Mouse (Mus musculus) adrenal gland, postnatal 25 days (tissue): ENCODE results near the gene Rpa1. TPM values are rescaled to one million over a fixed set of nuclear protein-coding genes. Genes with fewer than 3 reads are reported as not detected.
"Not testable (repeated sequence)": the region's sequence is repeated elsewhere in the genome, so short reads cannot be mapped to it uniquely, and the experiment has no call there.

Source experiments
- DNase-seq: peaks from one replicate; pipeline ENCODE4 v3.0.0; 2021; ENCODE audit warnings: mixed read lengths
- long read RNA-seq: library from polyadenylated mRNA; stranded (forward); transcript quantifications from one replicate; pipeline ENCODE4 v2.0.0, GENCODE M21; 2021
- total RNA-seq: library from RNA; stranded (reverse); gene quantifications from 2 replicates; pipeline ENCODE4 v1.2.3, GENCODE M21; 2021

Gene Rpa1
- 45.4 and 59.6 TPM in 2 replicates for total RNA-seq
- long read RNA-seq, full-length matches to known transcripts, result 50 of 89 reads
- long read RNA-seq, partial matches to known transcripts, result 37 of 89 reads
- long read RNA-seq, other reads (novel, unspliced or antisense), result 2 of 89 reads

DNA sequence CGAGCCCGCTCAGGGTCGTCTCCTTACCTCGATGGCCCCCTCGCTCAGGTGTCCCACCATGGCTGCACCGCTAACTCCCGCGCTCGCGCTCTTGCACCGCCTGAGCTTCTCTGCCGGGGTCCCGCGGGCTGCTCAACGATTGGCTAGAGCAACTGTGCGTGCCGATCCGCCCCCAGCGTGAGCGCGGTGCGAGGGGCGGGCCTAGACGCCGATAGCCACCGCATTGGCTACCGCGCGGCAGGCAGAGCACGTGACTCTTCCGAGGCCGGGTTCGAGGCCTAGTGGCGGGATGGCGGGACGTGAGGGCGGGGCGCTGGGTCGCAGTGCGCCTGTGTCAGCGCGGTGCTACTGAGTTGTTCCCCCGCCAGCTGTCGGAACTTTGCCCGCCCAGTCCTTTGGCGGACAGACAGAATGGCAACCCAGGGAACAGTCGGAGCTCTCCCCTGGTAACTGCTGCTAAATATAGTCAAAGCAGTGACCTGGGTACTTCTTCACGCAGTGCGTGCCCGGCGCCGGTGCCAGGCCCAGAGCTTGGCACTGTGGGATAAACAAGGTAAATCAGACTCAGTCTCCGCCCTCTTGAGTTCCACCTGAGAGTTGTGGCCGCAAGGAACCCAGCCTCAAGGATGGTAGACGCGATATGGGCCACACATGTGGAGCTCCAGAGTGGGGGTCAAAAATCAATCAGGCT is at the start of gene Rpa1, which contains the start of gene Smyd4:
Gene Rpa1, minus strand, starts transcription at position 126 of the 691 bp plus-strand sequence.
Gene Smyd4, plus strand, starts transcription at position 235 of the 691 bp plus-strand sequence.
- DNase-seq, result peak; percentile 96

DNA sequence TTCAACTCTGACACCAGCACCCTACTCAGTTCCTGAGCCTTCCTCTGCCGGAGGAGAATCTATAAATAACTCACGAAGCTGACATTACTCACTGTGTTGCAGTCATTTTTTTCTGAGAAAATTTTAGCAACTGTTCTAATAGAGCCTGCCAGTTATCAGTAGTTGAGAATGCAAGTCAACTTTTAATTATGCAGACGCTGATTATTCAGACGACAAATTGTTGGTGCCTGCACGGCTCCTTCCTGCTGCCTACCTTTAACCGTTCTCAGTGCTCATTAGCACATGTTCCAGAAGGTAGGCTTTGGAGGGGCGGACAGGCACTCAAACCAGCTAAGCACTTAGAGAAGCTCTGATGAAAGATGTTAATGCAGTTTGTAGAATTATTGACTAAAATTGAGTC is 49.3 kb upstream of the Rpa1 start:
- DNase-seq, result no peak

DNA sequence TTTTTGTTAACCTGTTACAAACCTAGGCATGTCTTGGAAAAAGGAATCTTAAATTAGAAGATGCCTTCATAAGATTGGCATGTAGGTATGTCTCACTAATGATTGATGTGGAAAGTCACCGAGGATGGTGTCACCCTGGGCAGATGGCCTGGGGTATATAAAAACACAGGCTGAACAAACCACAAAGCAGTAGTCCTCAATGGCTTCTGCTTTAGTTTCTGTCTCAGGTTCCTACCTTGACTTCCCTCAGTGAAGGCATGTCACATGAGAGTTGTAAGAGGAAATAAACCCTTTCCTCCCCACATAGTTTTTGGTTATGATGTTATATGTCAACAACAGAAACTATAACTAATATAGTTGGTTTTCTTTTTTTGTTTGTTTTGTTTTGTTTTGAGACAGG is 47.5 kb upstream of the Rpa1 start:
- no peak for DNase-seq

DNA sequence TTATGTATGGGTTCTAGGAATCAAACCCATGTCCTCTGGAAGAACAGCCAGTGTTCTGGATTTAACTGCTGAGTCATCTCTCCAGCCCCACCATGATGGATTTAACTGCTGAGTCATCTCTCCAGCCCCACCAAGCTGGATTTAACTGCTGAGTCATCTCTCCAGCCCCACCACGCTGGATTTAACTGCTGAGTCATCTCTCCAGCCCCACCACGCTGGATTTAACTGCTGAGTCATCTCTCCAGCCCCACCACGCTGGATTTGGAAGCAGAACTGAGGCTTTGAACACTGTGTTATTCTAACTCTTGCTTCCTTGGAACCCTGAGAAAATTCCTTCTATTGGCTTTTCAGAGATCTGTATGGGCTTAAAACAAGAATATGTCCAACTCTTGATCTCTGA is 35.4 kb upstream of the Rpa1 start:
- not testable (repeated sequence) for DNase-seq

DNA sequence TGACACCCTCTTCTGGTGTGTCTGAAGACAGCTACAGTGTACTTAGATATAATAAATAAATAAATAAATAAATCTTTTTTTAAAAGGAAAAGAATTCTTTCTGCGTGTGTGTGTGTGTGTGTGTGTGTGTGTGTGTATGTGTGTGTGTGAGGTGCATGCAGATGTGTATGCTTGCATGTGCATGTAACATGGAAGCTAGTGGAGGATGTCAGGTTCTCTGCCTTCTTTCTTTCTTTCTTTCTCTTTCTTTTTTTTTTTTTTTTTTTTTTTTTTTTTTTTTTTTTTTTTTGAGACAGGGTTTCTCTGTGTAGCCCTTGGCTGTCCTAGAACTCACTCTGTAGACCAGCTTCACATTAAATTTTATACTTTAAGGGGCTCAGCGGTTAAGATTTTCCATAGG is 30.7 kb upstream of the Rpa1 start:
- not testable (repeated sequence) for DNase-seq

DNA sequence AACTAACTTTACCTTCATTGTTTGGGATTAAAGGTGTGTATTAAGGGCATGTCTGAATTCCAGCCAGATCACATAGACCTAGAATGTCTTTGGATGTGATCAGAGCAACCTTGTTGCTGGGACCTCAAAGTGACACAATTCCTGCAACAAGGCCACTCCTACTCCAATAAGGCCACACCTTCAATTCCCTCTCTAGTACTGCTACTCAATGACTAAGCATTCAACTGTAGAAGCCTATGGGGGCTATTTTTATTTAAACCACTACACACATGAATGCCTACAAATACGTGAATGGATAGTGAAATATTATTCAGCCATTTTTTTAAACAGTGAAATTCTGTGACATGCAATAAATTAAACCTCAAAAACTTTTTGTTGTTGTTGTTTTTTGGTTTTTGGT is 29.0 kb upstream of the Rpa1 start:
- no peak for DNase-seq

DNA sequence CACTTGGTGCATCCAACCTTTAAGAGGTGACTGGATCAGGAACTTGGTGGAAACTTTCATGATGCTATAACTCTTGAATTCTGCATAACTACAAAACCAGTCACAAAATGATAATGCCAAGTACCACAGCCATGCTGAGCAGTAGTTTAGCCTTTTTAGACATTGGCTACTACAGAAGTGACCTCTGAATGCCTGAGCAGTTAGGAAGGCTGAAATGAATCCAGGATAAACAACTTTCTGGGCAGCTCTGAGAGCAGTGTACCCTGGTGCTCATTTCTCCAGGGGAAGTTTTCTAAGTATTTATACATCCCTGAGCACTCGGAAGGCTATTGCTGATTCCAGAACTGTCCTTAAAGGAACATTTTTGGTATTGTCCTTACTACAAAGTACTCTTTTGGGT is 7.4 kb upstream of the Rpa1 start:
- no peak for DNase-seq

DNA sequence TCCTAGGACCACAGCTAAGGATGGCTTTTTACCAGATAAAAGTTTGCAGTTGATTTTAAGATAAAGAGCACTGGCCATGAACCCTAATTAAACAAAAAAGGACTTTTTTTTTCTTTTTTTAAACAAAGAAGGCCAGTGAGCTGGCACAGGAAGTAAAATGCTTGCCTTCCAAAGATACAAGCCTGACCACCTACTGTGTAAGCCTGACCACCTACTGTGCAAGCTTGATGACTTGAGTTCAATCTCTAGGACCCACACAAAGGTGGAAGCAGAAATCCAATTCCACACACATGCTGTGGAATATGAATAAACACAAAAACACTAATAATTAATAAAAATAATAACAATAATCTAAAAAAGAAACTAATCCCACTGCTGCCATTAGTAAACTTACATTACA is 3.1 kb upstream of the Rpa1 start:
- DNase-seq, result no peak

DNA sequence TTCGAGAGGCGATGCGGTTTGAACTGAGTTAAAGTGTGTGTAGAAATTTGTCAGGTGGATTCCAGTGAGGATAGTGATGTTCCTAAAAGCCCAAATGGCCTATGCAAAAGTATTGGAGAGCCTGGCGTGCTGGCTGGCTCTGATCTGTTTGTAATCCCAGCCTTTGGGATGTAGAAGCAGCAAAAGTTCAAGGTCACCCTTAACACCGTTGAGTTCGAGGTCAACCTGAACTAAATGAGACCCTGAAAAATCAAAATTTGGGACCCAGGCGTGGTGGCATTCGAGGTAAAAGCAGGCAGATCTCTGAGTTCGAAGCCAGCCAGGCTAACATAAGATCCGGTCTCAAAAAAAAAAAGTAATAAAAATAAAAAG is 752 bp upstream of the Rpa1 start:
- DNase-seq, result no peak

DNA sequence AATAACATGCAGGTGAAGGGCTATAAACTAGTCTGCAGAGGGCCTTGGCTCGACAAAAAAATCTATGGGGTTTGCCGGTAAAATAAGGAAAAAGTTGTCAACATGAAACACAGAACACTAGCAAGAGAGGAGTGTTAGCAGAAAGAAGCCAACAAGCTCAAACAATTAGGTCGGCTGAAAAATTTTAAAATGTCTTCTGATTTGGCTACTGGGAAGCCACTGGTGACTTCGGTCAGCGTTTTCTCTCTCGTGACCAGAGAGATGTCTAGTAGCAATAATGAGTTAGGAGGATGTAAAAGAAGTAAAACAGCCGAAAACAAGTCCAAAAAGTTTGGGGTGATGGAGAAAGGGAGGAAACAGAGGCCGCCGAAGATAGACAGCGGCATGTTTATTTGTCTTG is 528 bp downstream of the Rpa1 start:
- DNase-seq, result no peak

DNA sequence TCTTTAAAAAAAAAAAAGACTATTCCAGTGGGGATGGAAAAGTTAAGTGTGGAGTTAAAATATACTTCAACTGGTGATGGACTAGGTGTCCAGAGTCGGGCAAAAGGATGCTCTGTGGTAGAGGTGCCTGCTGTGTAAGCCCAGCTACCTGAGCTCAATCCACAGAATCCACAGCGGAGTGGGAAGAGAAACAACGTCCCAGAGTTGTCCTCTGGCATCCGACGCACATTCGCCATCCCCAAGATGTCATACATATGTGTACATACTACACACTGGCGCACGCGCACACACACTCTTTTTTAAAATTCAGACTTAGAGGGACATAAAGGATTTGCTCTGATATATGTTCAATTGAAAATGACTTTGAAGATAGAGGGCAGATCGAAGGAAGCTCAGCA is 937 bp downstream of the Rpa1 start:
- no peak for DNase-seq

DNA sequence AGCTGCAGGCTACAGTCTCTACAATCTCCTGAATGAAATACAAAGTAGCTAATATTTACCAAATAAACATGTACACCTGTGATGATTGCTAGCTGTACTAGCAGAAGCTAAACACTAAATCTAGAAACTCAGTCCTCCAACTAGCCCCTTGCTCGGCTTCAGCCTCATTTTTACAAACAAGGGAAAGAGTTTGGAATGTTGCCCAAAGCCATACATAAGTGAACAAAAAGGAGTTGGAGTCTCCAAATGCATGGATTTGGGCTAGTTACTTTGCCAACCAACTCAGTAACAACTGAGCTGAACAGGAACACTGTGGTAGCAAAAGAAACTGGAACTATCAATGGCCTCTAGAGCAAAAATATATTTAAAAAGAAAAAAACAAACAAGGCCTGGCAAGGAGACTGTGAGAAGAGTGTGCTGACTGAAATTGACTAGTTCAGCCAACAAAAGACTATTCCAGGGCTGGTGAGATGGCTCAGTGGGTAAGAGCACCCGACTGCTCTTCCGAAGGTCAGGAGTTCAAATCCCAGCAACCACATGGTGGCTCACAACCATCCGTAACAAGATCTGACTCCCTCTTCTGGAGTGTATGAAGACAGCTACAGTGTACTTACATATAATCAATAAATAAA is 1.5 kb downstream of the Rpa1 start:
- DNase-seq, result no peak

DNA sequence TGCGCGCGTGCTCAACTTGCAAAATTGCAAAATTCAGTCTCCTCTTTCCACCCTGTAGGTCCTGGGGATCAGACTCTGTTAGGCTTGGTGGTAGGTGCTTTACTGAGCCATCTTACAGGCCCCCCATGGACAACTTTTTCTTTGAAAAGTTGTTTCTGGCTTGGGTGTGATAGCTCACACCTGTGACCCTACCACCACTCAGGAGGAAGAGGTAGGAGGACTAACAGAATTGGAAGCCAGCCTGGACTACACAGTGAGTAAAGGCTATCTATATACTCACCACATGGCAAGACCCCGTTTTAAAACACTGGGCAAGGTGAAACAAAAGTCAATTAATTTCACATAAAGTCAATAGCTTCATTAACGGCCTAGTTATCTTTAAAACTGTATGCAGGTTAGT is 3.4 kb downstream of the Rpa1 start:
- DNase-seq, result no peak

DNA sequence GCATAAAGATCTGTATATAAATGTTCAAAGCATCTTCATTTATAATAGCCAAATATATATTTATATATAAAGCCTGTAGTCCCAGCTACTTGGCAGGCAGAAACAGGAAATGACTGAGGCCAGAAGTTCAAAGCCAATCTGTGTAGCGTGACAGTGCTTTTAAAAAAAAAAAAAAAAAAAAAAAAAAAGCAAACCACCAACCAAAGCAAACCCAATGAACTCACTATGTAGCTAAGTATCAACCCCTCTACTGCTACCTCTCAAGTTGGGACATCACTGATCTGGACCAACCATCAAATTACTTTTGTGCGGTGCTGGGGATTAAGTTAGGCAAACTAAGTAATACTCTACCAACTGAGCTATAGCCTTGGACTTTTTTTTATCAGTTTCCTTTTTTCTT is 4.0 kb downstream of the Rpa1 start:
- no peak for DNase-seq

DNA sequence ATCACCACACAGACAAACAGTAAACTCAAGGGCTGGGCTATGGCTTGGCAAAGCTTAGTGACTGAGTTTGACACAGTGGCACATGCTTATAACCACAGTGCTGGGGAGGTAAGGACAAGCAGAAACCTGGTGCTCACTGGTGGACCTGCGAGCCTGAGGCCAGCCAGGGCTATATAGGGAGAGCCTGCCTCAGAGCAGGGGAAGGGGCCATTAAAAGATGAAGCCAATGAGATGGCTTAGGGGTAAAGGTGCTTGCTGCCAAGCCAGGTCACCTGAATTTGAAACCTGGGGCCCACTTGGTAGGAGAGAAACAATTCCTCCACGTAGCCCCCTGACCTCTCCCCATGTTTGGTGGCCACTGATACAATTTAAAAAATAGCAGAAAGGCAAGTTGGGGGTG is 5.0 kb downstream of the Rpa1 start:
- no peak for DNase-seq

DNA sequence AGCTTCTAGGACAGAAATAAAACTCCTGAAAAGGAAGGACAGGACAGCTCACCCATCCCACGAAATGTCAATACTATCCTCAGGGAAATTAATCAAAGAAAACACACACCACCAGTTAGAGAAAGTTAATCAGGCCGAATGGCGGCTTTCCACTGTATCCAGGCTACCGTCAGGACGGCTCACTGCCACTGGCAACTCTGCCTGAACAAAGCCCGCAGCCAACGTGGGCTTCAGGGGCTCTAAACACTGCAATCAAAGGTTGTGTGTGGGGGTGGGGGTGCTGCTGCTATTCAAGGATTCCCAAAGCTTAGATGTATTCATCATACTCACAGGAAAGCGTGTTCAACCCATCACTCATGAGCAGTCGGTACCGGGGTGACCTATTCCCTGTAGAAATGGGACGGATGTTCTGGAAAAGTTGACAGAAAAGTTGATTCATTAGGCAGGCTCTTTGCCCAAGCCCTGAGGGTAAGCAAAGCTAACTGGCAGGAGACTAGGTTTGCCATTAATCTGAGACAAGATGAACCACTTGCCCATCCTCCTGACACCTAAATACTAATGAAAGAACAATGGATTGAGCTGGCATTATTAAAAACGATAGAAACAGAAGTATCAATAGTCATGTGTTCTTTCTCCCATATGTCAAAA is 7.3 kb downstream of the Rpa1 start:
- DNase-seq, result no peak

DNA sequence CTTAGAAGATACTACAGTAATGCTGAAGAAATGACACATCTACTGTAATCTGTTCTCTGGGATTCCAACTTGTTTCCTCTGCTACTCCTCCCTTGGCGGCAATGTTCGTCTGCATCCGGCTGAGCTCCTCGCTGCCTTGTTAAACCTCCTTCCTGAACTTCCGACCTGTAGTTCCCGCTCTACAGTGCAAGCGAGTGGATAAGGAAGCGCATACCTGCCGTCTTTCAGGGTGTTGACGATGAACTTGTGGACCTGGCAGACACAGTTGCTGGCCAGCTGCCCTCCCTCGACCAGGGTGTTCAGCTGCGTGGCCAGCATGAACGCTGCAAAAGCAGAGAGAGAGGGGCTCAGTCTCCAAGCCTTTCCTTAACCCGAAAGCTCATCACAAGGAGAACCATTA is 8.0 kb downstream of the Rpa1 start:
- no peak for DNase-seq

DNA sequence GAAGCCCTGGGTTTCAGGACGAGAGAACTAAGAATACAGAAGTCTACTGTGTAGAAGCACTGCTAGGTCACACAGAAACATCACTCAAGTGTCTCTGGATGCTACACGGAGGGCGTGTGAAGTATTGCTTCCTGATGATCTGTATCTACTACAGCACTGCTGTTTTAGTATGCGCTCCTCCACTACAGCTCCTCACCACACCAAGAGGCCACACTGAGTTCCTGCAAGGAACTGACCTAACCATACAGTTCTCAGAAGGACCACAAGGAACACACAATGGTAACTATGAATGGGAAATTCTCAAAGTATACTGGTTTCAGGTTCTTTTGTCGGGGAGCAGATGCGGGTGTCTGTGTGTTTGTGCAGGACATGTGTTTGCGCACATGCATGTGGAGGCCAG is 10.9 kb downstream of the Rpa1 start:
- no peak for DNase-seq

DNA sequence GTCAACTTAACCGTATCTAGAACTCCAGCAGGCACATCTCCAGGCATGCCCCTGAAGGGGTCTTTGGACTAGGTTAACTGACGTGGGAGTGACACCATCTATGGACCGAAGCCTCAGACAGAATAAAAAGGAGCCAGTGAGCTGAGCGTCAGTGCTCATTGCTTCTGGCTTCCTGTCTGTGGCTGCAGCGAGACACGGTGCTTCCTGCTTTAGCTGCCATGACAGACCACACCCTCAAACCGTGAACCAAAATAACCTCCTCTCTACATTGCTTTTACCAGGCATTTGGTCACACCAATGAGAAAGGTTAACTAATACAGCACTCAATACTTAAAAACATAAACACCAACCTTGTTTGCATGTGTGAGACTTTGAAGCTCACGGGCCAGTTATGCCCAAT is 11.4 kb downstream of the Rpa1 start:
- DNase-seq, result no peak

DNA sequence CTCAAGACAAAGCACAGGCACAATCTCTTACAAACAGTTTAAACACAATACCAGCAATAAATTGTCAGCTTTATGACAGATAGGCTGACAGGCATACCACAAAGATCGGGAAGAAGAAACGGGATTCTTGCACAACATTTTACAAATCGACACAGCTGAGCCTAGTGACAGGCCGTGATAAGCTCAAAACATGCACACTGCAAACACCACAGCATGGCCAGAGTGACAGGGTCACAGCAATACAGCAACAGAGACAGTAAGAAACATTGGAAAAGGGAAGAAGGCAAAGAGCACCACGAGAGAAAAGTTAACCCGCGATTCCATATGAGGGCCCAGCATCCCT is 22.2 kb downstream of the Rpa1 start:
- no peak for DNase-seq

DNA sequence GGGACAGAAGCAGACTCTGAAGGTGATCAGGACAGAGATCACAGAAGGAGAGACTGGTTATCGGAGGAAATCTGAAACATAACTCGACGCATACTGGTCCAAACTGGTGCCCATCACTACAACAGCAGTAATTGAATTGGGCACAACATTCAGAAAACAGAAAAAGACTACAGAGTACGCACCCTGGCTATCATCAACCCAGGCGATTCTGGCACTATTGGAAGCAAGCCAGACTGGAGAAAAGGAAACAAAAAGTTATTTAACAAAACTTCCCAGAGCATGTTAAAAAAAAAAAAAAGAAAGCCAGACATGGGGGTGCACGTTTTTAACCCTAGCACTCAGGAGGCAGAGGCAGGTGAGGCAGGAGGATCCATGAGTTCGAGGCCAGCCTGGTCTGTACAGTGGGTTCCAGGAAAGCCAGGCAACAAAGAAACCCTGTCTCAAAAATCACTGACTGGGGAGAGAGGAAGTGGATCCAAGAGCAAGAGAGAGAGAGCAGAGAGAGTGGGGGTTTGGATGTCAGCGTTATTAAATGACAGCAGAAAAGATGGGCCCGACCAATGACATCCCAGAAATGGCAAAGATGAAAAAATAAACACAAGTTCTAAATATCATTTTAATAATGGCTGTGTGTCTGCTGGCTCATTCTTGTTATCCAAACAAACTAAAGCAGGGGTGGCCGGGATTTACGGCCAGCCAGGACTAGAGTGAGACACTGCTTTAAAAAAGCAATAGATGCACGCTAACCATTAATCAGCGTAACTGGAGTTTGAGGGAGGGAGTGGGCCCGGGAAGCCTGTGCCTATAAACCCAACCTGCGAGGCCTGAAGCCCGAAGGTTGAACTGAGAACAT is 22.8 kb downstream of the Rpa1 start:
- DNase-seq, result no peak

DNA sequence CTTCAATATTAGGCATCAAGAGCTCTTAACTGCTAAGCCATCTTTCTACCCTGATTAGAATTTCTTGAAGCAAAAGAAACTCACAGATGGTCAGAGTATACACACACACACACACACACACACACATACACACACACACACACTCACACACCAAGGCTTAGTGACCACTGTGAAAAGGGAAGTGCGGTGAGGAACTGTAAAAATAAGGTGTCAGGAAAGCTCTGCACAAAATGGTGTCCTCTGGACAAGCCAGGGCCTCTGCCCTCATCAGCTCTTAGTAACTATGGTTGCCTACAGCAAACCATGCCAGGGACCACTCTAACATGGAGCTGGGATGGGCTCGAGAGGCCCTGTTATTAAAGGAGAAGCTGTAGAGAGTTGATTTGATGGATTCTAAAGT is 23.7 kb downstream of the Rpa1 start:
- no peak for DNase-seq

DNA sequence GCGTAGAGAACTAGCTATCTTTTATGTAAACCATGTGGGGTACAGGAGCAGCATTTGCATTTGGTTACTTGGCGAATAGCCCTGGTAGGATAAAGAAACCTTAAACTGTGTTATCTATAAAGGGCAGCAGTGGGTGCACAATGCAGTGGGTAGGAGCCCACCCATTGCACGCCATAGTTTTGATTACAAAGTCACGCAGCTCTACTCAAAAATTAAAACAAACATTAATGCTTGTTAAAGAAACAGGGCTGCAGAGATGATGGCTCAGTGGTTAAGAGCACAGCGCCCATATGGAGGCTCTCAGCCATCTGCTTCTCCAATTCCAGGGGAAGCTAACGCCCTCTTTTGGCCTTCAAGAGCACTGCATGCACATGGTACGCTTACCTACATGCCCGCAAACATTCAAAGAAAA is 24.8 kb downstream of the Rpa1 start:
- no peak for DNase-seq
